Mouse (Mus musculus): Measurements from ENCODE around the gene Plppr4. TPM values are rescaled to one million over a fixed set of nuclear protein-coding genes. Genes with fewer than 3 reads are reported as not detected.

Plppr4 gene
- 100 to 1,000 TPM; 282 to 289 TPM for total RNA-seq (2021)
- long read RNA-seq, full-length matches to known transcripts, result 153 of 212 reads
- long read RNA-seq, partial matches to known transcripts, result 26 of 212 reads
- long read RNA-seq, other reads (novel, unspliced or antisense), result 33 of 212 reads

DNA sequence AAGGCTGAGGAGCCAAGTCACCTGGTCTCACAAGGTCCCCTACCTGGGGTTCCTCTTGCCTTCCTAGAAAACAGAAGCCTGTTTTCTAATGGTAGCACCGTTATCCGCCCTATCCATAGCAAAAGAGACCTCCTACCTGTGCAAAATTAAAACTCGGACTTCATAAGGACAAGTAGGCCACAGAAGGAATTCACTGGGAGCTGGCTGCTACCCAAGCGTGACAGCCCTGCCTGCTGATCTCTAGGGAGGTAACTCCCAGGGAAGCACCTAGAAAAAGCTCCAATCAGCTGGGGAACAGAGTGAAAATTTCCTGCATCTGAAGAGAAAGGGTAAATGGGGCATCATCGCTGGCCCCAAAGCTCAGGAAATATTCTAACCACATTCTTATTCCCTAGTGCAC is at the start of gene Plppr4:
TSS of gene Plppr4 (minus strand) at position 349 of the 400 bp plus-strand sequence.
- no peak for DNase-seq (ENCODE audit: low spot score in 2 of 2)

DNA sequence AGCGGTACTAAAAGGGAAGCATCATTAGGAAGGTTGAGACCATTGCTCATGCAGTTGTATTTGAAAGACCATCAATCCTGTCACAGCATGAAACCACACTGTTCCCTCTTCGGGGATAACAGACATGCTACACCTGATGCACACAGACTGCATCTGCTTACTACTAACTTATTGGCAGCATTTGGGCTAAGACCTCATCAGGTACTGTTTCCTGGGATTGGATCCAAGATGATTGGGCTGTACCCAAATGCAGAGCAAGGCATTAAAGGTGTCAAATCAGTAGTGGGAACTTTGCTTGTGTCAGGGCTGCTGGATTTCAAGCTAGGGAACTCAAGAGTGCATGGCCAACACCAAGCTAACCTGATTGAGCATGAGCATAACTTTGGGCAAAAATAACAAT is 45.1 kb upstream of the Plppr4 start:
- no peak for DNase-seq (ENCODE audit: low spot score in 2 of 2)

DNA sequence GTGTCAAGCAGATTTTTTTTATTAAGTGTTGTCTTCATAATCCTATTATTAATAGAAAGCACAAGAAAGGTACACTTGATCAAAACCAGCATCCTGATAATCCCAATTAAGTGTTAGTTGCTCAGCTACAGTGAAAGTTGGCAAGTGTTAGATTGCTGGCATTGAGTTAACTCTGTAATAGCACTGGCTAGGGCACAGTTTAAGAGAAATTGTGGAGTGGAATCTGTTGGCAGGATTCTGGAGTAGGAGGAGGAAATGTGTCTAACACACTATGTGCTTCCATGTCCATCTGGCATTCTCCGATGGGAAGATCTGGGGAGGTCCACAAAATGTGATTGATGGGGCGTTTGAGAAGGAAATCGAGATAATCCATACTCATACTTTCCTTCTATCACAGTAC is 43.1 kb upstream of the Plppr4 start:
- DNase-seq (ENCODE audit: low spot score in 2 of 2), result peak; percentile 21 to 70

DNA sequence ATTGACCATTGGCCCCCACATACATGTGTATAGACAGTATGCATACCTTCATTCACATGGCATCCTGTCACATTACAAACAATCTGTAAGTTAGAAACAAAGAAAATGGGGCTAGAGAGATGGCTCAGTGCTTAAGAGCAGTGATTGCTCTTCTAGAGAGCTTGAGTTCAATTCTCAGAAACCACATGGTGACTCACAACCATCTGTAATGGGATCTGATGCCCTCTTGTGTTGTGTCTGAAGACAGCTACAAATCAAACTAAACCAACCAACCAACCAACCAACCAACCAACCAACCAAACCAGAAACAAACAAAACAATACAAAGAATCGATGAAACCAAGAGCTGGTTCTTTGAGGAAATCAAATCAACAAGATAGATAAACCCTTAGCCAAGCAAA is 5.4 kb upstream of the Plppr4 start:
- no peak for DNase-seq (ENCODE audit: low spot score in 2 of 2)

DNA sequence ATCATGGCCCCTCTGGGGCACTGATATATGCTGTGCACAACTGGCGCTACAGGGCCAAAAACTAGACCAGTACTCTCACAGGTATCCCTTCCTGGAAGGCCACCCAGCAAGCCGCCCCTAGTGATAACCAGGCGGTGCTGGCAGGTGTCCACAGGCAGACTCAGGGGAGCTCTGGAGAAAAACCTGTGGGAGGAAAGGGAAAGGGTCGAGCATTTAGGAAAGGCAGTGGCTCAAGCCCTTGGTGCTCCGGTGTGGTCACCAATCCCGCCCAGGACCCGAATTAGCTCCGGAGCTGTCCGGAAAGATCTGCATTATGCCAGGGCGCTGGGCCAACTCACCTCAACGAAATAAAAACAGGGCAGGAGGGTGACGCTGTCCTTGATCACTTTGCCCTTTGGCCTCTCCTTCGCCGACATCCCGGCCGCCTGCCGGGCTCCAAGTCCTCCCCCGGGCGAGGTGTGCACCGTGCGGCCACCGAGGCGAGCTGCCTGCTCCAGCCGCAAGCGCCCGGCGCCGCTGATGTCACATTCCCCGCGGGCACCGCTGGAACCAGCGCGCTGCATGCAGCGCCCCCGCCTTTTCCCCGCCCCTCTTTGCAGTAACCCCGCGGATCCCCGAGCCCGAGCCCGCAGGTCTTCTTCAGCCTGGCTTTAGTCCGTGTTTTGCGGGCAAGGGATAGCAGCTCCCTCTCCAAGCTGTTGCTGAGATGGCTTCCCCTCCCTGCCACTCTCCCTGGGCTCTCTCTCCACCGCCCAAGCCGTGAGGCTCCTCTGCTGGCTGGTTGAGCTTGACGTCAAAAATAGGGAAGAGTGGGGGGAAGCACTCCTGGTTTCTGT is 772 bp downstream of the Plppr4 start:
- peak; percentile 68 to 75 for DNase-seq (ENCODE audit: low spot score in 2 of 2)

DNA sequence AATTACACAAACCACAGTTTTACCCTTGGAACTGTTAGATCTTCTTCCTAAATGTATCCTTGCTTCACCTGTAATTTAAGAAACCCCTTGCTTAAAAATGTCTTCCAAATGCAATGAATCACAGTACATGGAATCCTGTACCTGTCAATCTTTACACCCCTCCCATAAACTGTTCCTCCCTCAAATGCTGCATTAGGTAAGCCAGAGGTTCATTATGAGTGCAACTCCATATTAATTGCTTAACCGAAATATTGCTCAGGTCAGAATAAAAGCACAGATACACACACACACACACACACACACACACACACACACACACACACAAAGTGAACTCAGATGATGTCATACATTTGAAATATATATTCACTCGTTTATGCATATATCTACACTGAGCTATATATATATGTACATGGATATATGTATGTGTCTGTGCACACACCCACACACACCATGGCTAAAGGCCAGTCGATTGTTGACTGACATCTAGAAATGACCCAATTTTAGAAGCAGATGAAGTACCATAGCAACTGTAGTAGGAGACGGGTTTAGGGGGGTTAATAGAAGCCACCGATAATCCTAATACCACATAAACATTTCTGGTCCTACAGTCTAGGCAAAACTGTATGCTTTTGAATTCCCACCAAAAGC is 1.6 kb downstream of the Plppr4 start:
- no peak for DNase-seq (ENCODE audit: low spot score in 2 of 2)

DNA sequence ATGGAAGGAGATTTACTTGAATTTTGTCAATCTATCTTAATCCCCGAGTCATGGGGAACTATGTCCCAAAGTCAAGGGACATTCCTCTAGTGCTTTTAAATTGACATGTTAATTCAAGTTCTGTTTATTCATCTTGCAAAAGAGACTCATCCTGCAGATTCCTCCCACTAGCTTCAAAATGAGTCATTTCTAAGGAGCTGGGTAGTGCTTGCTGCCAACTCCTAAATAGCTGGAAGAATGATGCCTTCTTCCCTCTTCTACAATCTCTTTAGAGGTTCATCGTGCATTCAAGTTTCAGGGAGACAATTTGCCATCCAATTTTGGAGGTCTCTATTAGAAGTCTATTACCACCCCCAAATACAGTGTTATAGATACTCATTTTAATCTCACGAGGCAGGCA is 3.3 kb downstream of the Plppr4 start:
- no peak for DNase-seq (ENCODE audit: low spot score in 2 of 2)

DNA sequence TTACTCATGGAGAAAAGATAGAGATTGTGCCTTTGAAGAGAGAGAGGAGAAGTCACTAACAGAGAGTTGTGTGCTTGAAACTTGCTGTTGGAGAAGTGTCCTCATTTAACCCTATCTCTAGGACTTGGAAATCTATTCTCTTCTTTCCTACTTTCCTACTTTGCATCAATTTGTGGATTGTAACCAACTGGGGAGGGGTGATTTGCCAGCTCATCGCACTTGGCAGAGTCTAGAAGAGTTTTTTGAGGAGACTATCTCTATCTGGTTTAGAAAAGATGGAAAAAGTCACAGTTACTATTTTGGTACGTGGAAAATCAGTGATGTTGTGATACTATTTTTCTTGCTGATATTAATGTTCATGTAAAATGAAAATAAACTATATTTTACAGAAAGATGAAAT is 6.7 kb downstream of the Plppr4 start:
- no peak for DNase-seq (ENCODE audit: low spot score in 2 of 2)

DNA sequence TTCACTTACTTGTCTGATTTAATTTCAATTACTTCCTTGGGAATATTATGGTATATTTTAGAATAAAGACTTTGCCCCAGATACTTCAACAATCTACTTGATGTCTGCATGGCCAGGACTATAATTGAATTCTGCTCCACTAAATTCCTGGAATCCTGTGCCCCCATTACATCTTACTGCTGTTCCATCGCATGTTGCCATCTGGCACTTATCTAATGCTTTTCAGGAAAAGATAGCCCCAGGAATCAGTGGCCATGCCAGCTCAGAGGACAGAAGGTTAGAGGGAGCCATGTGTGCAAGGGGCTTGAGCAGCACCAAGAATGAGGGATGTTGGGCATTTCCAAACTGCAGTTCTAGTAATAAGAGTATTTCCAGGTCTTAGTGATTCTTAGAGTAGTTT is 14.3 kb downstream of the Plppr4 start:
- no peak for DNase-seq (ENCODE audit: low spot score in 2 of 2)

DNA sequence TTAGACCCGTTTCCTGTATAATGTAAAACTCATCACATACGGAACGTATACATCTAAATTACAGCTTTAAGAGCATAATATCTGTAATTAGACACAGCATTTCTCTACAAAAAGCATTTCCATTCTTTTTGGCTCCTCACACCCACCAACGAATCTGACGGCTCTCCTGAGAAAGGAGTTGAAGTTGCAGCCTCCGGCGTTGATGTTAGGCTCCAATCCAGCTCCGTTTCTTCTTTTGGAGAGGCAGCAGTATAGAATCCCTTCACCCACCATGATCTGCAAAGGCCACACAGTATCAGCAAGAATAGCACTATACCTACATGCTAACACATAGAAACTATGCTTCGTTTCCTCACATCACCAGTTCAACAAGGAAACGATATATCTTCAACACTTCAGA is 29.2 kb downstream of the Plppr4 start:
- DNase-seq (ENCODE audit: low spot score in 2 of 2), result no peak

DNA sequence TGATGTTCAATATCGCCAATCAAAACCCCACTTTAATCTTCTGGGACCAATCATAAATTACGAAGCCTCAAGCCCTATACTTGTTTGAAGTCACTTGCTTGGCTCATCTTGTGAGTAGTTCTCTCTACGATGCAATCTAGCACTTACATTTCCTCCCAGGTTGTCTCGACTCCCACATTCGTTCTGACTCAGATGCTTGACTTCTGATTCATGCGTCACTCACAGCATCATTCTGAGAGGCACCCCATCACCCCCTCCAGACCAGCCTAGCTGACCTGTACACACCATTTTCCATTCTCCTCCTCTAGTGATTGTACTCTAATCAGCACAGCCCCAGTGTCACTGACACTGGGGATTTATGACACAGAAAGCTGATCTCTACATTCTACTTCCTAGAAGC is 31.2 kb downstream of the Plppr4 start:
- DNase-seq (ENCODE audit: low spot score in 2 of 2), result peak in 1 of 2 experiments; percentile 48

DNA sequence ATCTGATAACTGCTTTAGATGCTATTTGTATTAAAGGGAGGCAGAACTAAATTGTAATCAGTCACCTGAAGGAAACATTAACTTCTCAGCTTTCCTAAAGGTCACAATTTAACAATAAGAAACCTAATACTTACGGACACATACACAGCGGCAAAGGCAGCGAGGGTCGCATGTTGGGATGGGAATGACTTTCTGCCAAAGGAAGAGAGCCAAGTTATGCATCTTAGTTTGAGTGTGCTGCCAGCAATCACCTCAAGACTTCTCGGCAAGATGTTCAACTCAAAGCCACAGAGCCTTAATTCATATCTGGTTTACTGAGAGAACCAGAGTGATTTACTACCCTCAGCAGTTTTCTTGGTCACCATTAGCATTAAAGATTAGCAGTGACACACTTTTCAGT is 34.1 kb downstream of the Plppr4 start:
- DNase-seq (ENCODE audit: low spot score in 2 of 2), result no peak

DNA sequence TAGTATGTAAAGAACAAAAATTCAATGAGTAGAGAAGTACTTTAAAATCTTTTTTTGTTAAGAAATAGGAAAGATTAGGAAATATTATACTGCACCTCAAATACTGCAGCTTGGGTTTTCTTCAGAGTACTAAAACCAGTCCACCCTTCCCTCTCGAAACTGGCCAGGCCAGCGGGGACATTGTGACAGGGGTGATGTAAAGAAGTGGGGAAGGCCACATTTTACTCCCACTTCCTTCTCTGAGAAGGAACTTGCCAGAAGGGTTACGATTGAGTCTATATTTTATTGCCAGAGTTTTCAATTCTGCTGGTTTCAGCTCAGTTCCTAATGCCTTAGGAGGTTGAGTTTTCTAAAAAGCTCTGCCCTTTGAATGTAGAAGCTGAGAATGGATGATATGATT is 41.0 kb downstream of the Plppr4 start:
- DNase-seq (ENCODE audit: low spot score in 2 of 2), result no peak

DNA sequence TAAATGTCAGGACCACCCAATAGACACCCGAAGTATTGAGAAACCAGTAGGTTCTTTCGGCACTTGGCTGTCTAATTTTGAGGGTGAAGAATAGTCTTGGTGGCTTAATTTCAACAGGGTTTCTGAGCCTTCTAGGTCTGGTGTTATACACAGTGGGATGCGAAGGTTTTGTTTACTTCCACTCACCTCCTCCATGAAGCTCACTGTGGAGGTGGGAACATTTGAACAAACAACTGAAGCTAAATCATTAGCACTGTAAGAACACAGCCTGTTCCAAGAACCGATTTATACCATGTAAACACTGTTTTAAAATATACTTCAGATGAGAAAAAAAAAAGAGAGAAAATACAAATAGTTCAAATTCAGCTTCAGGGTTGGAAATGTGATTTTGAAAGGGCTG is 47.3 kb downstream of the Plppr4 start:
- DNase-seq (ENCODE audit: low spot score in 2 of 2), result peak in 1 of 2 experiments; percentile 70

DNA sequence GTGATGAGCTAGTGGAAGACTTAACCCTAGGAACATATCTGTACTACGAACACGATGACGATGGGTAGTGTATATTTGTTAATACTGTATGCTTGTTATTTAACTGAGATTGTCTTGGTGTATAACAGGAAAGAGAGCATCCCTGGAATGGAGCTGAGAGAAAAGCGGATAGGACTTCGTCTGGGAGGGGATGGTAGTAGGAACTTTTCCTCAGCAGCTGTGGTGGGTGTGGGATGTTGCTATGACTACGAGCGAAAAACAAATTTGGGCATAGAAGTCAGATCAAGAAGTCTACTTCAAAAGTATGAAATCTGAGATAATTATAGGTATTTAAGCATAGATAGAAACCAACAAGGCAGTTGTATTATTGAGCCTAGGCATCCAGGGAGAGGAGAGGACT is 48.6 kb downstream of the Plppr4 start:
- DNase-seq (ENCODE audit: low spot score in 2 of 2), result peak in 1 of 2 experiments; percentile 25

DNA sequence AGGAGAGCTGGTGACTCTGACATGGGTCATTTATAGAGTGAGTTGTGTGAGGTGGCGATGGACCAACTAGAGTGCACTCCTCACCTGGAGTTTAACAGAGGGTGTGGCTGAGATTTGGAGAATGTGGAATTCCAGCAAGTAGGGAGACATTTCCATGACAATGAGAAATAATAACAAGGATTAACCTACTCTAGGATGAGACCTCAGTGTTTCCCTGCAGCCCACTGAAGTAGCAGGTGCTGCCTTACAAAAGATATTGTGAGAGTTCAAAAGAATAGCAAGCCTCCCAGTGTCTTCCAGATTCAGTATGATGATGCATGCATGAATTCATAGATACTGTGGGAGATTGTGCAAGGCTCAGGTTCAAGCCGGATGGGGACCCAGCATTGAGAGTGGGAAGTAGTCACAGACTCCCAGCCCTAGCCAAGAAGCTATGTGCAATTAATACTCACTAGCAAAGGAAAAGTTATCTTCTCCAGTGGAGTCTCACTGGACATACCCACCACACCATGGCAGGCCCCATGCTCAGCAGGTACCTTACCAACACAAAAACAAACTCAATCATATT is 49.8 kb downstream of the Plppr4 start:
- DNase-seq (ENCODE audit: low spot score in 2 of 2), result no peak

DNA sequence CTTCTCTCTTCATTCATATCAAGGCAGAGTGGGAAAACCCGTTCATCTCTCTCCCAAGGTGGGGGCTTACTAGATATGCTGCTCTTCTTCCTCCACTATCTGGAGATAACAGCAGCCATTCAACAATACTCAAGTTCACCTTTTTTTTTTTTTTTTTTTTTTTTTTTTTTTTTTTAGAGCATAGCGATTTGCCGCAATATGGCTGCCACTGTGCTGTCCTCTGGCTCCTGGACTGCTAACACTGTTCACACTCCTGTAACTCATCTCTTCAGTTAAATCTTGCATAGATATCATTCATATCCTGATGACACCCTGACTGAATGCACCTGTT is 51.1 kb downstream of the Plppr4 start:
- DNase-seq (ENCODE audit: low spot score in 2 of 2), result no peak

DNA sequence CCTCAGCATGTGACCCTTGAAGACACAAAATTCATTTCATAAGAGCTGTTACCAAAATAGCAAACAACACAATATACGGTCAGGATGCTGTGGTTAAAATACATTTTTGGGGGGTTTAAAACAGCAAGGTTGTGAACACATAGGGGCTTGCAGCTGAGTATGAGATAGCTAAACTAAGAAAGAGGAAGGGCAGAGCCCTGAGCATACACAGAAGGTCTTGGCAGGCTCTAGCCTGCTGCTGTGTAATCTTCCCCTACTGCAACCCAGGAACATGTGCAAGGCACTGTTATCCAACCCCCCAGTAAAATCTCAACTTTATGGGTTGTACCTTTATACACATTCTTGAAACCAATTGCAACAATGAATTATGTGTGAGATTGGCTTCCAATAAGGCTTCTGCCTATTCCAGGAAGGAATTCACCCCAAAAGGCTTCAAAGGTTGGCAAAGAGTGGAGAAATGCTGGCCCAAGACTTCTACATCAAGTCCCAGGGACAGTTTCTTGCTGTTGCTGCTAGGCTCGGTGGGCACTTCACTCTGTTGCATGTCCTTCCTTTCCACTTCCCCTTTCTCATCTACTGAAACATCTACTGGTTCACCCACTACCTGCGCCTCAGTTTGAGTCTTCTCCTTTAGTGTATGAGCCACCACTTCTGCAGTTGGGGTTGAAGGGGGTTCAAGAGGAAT is 51.6 kb downstream of the Plppr4 start:
- no peak for DNase-seq (ENCODE audit: low spot score in 2 of 2)

DNA sequence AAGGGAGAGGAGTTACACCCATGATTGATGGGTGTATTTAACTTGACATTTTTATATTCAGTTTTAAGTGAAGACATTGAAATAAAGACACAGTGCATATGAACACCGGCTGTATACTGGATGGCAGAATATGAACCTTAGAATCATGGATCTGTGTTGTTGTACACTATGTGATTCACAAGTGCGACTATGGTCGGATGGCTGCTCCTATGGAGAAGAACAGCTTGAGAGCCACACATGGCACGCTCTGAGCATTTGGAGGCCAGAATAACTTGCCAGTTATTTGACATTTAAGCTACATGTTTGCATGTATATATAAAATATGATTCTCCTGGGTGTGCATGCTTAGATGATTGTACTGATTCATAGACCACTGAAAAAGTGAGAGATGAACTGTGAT is 53.1 kb downstream of the Plppr4 start:
- DNase-seq (ENCODE audit: low spot score in 2 of 2), result no peak

DNA sequence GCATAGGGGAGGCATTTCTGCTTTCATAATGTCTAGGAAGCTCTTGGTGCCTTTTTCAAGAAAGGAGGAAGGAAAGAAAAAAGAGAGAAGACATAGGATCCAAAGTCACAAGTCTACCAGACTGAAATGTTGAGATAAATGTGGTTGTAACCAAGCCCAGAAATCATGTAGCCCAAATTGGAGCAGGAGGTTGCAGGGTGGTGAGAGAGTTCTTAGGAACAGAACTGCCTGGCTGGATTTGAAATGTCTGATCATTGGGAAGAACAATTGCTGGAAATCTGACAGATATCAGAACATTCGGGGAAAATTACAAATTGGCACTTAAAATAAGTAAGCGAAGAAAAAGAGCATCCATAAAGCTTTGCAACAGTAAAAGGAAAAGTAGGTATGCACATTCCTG is 56.6 kb downstream of the Plppr4 start:
- DNase-seq (ENCODE audit: low spot score in 2 of 2), result peak in 1 of 2 experiments; percentile 62

DNA sequence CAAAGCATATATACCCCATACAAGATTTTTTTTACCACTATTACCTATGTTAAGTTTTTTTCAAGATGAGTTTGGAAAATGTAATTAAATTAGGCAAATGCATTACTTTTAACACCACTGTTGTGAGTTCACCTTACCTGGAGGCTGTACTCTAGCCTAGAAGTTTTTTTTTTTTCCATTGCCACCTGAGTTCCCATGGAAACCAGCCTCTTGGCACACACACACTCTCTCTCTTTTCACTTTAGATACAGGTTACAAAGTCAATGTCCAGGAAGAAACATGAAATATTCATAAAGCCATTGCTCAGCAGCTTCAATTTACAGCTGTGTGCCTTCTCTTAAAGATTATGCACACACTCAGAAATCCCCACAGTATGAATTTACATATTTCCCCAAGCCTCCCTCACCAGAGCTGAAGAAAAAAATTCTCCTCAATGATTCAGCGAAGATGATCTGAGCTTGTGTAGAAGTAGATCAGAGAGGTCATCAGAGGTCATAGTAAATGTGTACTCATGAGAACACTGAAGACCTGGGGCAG is 59.9 kb downstream of the Plppr4 start:
- no peak for DNase-seq (ENCODE audit: low spot score in 2 of 2)

DNA sequence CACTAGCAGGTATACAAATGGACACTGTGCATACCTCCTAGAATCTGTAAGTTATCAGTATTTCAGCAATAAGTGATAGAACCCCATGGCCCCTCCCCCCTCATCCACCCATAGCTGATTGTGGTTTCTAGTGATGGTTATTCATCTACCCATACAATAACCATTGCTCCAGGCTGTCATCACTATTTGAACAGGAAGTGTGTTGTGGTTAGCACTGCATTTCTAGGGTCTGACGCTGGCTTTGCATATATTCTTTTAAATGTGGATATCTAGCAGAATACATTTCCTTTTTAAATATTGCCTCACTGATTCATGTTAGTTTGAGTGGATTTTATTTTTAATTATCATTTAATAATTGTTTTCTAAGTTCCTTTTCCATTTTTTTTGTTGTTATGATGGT is 62.9 kb downstream of the Plppr4 start:
- no peak for DNase-seq (ENCODE audit: low spot score in 2 of 2)

Data from layer of hippocampus, adult 18-20 months (tissue).